Mouse (Mus musculus): Measurements from ENCODE around the gene Stambpl1.

- TF ChIP-seq FLI1 (IDR thresholded peaks at IDR 0.05; ENCODE audit: low read length): no peak
- no peak for TF ChIP-seq GATA1 (IDR thresholded peaks at IDR 0.05; ENCODE audit: borderline replicate concordance, low read length)
Observed at GRCm38 (mm10) chr19:34244056-34244455, 52.0 kb downstream of the Stambpl1 start.
